Mouse (Mus musculus): ENCODE results near the gene Spr. TPM values are rescaled to one million over a fixed set of nuclear protein-coding genes. Genes with fewer than 3 reads are reported as not detected.
"Not testable (repeated sequence)": the region's sequence is repeated elsewhere in the genome, so short reads cannot be mapped to it uniquely, and the experiment has no call there.

The Spr gene
- polyA plus RNA-seq, 1 experiment from 2014 or later: 61.8 TPM

GRCm38 (mm10) chr6:85159092-85159760 lies 21.7 kb upstream of the Spr start:
- not testable (repeated sequence) for H3K4me1 ChIP-seq (ENCODE audit: control insufficient read depth, insufficient read depth, low read length); H3K36me3 ChIP-seq (ENCODE audit: control insufficient read depth, insufficient read depth); H3K4me3 ChIP-seq (ENCODE audit: low read length); H3K4me2 ChIP-seq (ENCODE audit: low read depth, low read length); H3K9ac ChIP-seq (ENCODE audit: low read length); ATAC-seq (replicated peaks; ENCODE audit: extremely low read depth, insufficient read depth, low FRiP score); H3K27me3 ChIP-seq (ENCODE audit: control insufficient read depth, insufficient read depth, low read length); H3K9me3 ChIP-seq (replicated peaks; ENCODE audit: control insufficient read depth, low read length); H3K27ac ChIP-seq (ENCODE audit: low read length)
- 25% methylated on average over 6 of the region's 6 CpGs for WGBS

GRCm38 (mm10) chr6:85158040-85158804 lies 20.7 kb upstream of the Spr start:
- H3K4me2 ChIP-seq (ENCODE audit: low read depth, low read length); H3K4me1 ChIP-seq (ENCODE audit: control insufficient read depth, insufficient read depth, low read length); H3K27ac ChIP-seq (ENCODE audit: low read length); H3K9me3 ChIP-seq (replicated peaks; ENCODE audit: control insufficient read depth, low read length); H3K36me3 ChIP-seq (ENCODE audit: control insufficient read depth, insufficient read depth); H3K9ac ChIP-seq (ENCODE audit: low read length); H3K4me3 ChIP-seq (ENCODE audit: low read length); ATAC-seq (replicated peaks; ENCODE audit: extremely low read depth, insufficient read depth, low FRiP score); H3K27me3 ChIP-seq (ENCODE audit: control insufficient read depth, insufficient read depth, low read length): not testable (repeated sequence)
- WGBS: 75% methylated on average over 4 of the region's 4 CpGs

DNA sequence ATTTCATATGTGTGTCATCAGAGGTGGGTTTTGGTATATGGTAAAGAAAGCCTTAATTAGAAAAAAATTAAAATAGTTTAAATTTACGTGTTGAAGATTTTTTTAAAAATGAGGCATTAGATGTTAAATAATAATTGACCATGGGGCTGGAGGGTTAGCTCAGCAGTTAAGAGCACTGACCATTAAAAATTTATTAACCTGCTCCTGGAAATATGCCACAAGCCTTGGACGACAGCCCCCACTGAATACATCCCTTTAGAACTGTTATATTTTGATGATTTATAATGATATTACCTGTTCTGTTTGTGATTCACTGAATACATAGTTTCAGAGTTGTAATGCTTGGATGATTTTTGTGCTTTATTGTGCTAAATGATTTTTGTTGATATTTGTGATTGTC lies 19.0 kb upstream of the Spr start:
- H3K36me3 ChIP-seq (ENCODE audit: control insufficient read depth, insufficient read depth); H3K4me2 ChIP-seq (ENCODE audit: low read depth, low read length); ATAC-seq (replicated peaks; ENCODE audit: extremely low read depth, insufficient read depth, low FRiP score); H3K4me3 ChIP-seq (ENCODE audit: low read length); H3K27me3 ChIP-seq (ENCODE audit: control insufficient read depth, insufficient read depth, low read length); H3K9ac ChIP-seq (ENCODE audit: low read length); H3K9me3 ChIP-seq (replicated peaks; ENCODE audit: control insufficient read depth, low read length); H3K4me1 ChIP-seq (ENCODE audit: control insufficient read depth, insufficient read depth, low read length); H3K27ac ChIP-seq (ENCODE audit: low read length): not testable (repeated sequence)
- 84% methylated on average over 2 of the region's 2 CpGs for WGBS

- H3K27me3 ChIP-seq (ENCODE audit: control insufficient read depth, insufficient read depth, low read length): no peaks in the 10 kb centered on the region
- WGBS: 2% methylated on average over 34 of the region's 34 CpGs
- peak overlapping the region; percentile 73 for H3K4me2 ChIP-seq (ENCODE audit: low read depth, low read length)
- H3K27ac ChIP-seq (ENCODE audit: low read length): no peak overlapping the region
- no peaks in the 10 kb centered on the region for H3K4me1 ChIP-seq (ENCODE audit: control insufficient read depth, insufficient read depth, low read length)
- peak; percentile 56; the same call in 1 of the 2 replicates for ATAC-seq (replicated peaks; ENCODE audit: extremely low read depth, insufficient read depth, low FRiP score)
- H3K36me3 ChIP-seq (ENCODE audit: control insufficient read depth, insufficient read depth): no peaks in the 10 kb centered on the region
- H3K4me3 ChIP-seq (ENCODE audit: low read length): peak overlapping the region; percentile 50
- H3K9ac ChIP-seq (ENCODE audit: low read length): peak overlapping the region; percentile 64
- no peaks in the 10 kb centered on the region for H3K9me3 ChIP-seq (replicated peaks; ENCODE audit: control insufficient read depth, low read length)
Measured at GRCm38 (mm10) chr6:85154861-85155528, 17.4 kb upstream of the Spr start.

DNA sequence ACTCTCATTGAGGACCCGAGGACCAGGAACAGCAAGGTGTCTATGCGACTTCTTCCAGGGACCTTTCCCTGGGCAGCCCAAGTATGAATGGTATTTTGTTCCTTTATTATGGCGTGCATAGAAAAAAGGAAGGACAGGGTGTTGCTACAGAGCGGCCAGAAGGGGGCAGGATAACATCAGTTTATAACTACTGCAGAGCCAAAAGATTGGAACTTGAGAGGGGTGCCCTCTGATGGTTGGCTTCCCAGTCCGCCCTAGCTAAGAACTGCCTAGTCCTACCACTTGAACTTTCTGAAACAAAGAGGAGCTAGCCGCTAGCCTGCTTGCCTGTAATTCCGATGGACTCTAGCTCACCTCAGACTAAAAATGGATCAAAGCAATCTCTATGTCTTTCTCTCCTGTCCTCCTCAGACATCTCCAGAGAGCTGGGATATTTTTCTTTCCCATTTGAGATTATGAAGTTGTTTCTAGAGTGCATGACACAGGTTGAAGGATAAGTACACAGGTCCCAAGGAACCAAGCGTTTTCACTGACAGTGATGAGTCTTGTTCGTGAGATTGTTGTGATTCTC lies 16.5 kb upstream of the Spr start:
- Histone ChIP-seq H3K9ac (ENCODE audit: low read length) (no peak overlapping the region), H3K9me3 (replicated peaks; ENCODE audit: control insufficient read depth, low read length) (no peaks in the 10 kb centered on the region), H3K4me3 (ENCODE audit: low read length) (no peak overlapping the region), H3K36me3 (ENCODE audit: control insufficient read depth, insufficient read depth) (no peaks in the 10 kb centered on the region), H3K4me1 (ENCODE audit: control insufficient read depth, insufficient read depth, low read length) (no peaks in the 10 kb centered on the region), H3K27ac (ENCODE audit: low read length) (no peak overlapping the region), H3K27me3 (ENCODE audit: control insufficient read depth, insufficient read depth, low read length) (no peaks in the 10 kb centered on the region), H3K4me2 (ENCODE audit: low read depth, low read length) (no peak overlapping the region)
- peak; percentile 67 for ATAC-seq (replicated peaks; ENCODE audit: extremely low read depth, insufficient read depth, low FRiP score)
- WGBS: 10% methylated on average over 9 of the region's 9 CpGs

- Histone ChIP-seq H3K27me3 (ENCODE audit: control insufficient read depth, insufficient read depth, low read length) (no peaks in the 10 kb centered on the region), H3K4me3 (ENCODE audit: low read length) (no peak overlapping the region), H3K4me2 (ENCODE audit: low read depth, low read length) (no peak overlapping the region), H3K36me3 (ENCODE audit: control insufficient read depth, insufficient read depth) (no peaks in the 10 kb centered on the region), H3K4me1 (ENCODE audit: control insufficient read depth, insufficient read depth, low read length) (no peaks in the 10 kb centered on the region), H3K27ac (ENCODE audit: low read length) (no peak overlapping the region), H3K9me3 (replicated peaks; ENCODE audit: control insufficient read depth, low read length) (no peaks in the 10 kb centered on the region), H3K9ac (ENCODE audit: low read length) (no peak overlapping the region)
- ATAC-seq (replicated peaks; ENCODE audit: extremely low read depth, insufficient read depth, low FRiP score): no peak
- 69% methylated on average over 3 of the region's 3 CpGs for WGBS
Measured at GRCm38 (mm10) chr6:85150386-85150785, 12.8 kb upstream of the Spr start.

GRCm38 (mm10) chr6:85147636-85148035 lies 10.1 kb upstream of the Spr start:
- WGBS: 49% methylated on average over 3 of the region's 3 CpGs

DNA sequence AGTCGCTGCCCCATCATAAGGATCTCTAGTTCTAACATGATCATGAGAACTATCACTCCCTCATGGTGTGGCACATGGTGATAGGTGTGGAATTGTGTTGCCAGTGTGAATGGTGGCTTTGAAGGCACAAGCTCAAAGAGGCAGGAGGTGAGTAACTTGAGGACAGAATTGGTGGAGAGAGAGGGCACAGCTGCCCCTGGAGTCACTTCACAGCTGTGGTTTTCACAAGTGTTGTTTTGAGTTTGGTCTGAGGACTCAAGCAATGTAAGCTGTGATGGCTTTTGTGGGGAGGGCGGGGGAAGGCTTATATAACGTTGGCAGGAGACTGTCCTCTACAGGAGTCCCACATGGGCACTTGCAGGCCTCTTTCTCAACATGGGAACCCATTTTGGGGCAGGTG lies 6.9 kb upstream of the Spr start:
- no peaks in the 10 kb centered on the region for H3K4me1 ChIP-seq (ENCODE audit: control insufficient read depth, insufficient read depth, low read length)
- H3K4me2 ChIP-seq (ENCODE audit: low read depth, low read length): no peak overlapping the region
- no peak overlapping the region for H3K4me3 ChIP-seq (ENCODE audit: low read length)
- H3K9ac ChIP-seq (ENCODE audit: low read length): no peak overlapping the region
- no peaks in the 10 kb centered on the region for H3K27me3 ChIP-seq (ENCODE audit: control insufficient read depth, insufficient read depth, low read length)
- no peak for ATAC-seq (replicated peaks; ENCODE audit: extremely low read depth, insufficient read depth, low FRiP score)
- 54% methylated on average over 3 of the region's 3 CpGs for WGBS
- H3K27ac ChIP-seq (ENCODE audit: low read length): no peak overlapping the region
- no peaks in the 10 kb centered on the region for H3K9me3 ChIP-seq (replicated peaks; ENCODE audit: control insufficient read depth, low read length)
- H3K36me3 ChIP-seq (ENCODE audit: control insufficient read depth, insufficient read depth): no peaks in the 10 kb centered on the region

More at GRCm38 (mm10) chr6:85147636-85148035, 10.1 kb upstream of the Spr start:
- Histone ChIP-seq H3K4me2 (ENCODE audit: low read depth, low read length) (no peak overlapping the region), H3K27me3 (ENCODE audit: control insufficient read depth, insufficient read depth, low read length) (no peaks in the 10 kb centered on the region), H3K27ac (ENCODE audit: low read length) (no peak overlapping the region), H3K9me3 (replicated peaks; ENCODE audit: control insufficient read depth, low read length) (no peaks in the 10 kb centered on the region), H3K36me3 (ENCODE audit: control insufficient read depth, insufficient read depth) (no peaks in the 10 kb centered on the region), H3K4me1 (ENCODE audit: control insufficient read depth, insufficient read depth, low read length) (no peaks in the 10 kb centered on the region), H3K9ac (ENCODE audit: low read length) (no peak overlapping the region), H3K4me3 (ENCODE audit: low read length) (no peak overlapping the region)
- ATAC-seq (replicated peaks; ENCODE audit: extremely low read depth, insufficient read depth, low FRiP score): no peak

- not testable (repeated sequence) for H3K9ac ChIP-seq (ENCODE audit: low read length); H3K36me3 ChIP-seq (ENCODE audit: control insufficient read depth, insufficient read depth); H3K4me3 ChIP-seq (ENCODE audit: low read length); H3K27me3 ChIP-seq (ENCODE audit: control insufficient read depth, insufficient read depth, low read length); H3K4me1 ChIP-seq (ENCODE audit: control insufficient read depth, insufficient read depth, low read length); ATAC-seq (replicated peaks; ENCODE audit: extremely low read depth, insufficient read depth, low FRiP score); H3K27ac ChIP-seq (ENCODE audit: low read length); H3K4me2 ChIP-seq (ENCODE audit: low read depth, low read length); H3K9me3 ChIP-seq (replicated peaks; ENCODE audit: control insufficient read depth, low read length)
- 7% methylated on average over 6 of the region's 7 CpGs for WGBS
Measured at GRCm38 (mm10) chr6:85141013-85141412, 3.4 kb upstream of the Spr start.

Data from heart, embryonic 16.5 days (tissue).